Mouse (Mus musculus): Measurements from ENCODE around the gene Spock3. TPM values are rescaled to one million over a fixed set of nuclear protein-coding genes. Genes with fewer than 3 reads are reported as not detected.
A peak's percentile ranks its signal among the peaks of the same experiment; 100 is the strongest.
"Not testable (repeated sequence)": the region's sequence is repeated elsewhere in the genome, so short reads cannot be mapped to it uniquely, and the experiment has no call there.

The Spock3 gene
- under 1 TPM in 3 of 4 experiments, not detected in 1; 0.09 to 0.33 (median 0.13) TPM for total RNA-seq (2022)

DNA sequence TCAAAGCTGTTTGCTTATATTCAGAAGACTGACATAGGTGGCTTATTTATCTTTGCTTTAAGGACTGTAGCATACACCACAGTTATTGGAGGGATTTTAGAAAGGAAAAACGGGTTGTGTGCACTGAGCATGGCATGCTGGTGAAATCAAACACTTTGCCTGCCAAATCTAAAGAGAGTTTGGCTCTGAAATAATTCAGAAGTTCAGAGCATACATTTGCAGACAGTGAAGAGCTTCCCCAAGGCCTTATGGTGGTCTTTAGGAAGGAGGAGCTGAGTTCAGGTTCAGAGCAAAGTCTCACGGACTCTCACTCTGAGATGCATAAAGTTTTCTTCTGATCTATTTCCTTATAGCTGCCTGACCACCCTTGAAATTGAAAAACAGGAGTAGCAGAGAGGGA is at the start of gene Spock3:
Gene Spock3, plus strand, starts transcription at position 301 of the 400 bp plus-strand sequence.
- no peak for DNase-seq (ENCODE audit: low spot score)

DNA sequence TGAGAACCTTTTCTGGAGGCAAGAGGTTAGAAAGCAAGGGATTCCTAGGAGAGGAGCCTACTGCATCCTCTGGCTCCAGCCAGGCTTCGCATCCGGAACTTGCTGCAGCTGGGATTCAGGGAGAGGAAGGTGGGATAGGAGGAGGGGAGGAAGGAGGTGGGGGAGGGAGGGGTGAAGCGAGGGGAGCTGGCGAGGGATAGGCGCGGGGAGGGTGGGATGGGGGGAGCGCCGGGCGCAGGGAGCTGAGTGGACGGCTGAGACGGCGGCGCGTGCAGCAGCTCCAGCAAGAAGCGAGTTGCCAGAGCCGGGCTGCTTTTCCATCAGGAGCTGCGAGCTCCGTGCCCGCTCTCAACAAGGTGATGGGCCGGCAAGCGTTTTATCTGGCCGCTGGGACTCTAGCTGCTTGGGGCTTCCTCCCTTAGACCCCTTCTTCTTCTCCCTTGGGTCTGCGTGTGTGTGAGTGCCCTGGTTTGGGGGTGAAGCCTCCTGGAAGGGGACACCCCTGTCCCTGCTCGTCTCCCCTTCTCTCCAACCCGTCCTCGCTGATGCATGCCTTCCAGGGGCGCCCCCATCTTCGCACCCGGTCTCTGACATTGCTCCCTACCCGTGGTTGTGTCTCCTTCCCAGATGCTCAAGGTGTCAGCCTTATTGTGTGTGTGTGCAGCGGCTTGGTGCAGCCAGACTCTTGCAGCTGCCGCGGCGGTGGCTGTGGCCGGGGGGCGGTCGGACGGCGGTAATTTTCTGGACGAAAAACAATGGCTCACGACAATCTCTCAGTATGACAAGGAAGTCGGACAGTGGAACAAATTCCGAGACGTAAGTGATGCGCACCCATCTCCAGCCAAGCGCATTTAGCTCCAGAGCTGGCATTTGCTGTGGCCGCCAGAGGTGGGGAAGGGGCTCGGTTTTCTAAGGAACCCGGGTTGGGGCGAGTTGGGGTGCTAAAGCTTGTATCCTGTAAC is 645 bp downstream of the Spock3 start:
- DNase-seq (ENCODE audit: low spot score): no peak

- no peak for DNase-seq (ENCODE audit: low spot score)
These were observed 1.7 kb downstream of the Spock3 start for GRCm38 (mm10) chr8:62952481-62952880.

DNA sequence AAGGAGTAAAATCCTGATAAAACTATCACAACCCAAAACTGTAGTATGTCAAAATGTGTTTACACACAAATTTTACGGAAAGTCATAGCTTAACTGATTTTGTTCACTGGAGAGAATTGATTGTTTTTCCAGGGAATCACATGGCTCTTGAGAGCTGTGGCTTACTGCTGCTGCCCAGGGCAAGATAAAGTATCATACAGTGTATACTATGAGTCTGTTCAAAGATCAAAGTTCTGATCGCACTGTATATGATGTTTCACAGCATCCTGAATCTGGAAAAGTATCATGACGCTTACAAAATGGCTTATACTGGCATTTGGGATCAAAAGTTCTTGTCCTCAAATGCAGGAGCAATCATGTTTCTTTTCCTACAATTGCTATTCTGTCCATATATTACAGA is 11.8 kb downstream of the Spock3 start:
- no peak for DNase-seq (ENCODE audit: low spot score)

DNA sequence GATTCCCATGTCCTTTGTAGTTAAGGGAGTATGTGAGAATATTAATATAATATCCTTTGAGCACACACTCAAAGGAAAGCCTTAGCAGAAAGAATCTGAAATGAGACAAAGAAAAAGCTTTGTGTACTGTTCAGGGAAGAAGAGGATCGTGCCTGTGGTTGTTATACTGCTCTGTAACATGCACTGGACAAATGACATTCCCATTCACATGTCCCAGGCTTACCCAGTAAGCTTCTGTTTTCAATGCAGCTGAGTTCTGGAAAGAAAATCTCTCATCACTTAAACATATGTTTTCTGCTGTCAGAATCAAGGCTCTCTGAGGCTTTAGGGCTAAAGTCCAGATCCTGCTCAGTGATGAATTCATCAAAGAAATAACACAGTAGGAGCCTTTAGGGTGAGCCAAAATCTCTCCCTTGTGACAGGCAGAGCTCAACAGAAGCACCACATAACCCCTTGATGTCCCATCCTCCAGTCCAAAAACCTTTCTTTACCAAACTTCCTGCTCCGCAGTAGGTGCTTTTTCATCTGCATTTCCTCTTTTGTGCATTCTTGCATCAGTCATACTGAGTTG is 19.1 kb downstream of the Spock3 start:
- DNase-seq (ENCODE audit: low spot score): no peak

DNA sequence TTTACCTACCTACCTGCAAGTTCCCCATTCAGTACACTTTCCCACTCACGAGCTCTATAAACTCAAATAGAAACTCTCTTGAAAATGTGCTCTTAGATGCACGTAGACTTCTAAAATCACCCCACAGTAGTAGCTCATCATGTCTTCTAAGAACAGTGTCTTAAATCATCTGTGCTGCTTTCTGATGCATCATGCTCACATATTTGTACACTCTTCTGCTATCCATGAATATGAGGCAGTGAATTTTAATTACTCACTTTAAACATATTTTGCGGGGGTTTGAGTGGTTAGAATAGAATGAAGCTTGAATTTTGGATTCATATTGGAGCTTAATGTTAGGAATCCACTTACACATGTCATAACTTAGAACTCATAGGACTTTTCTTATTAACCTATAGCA is 138.2 kb downstream of the Spock3 start:
- DNase-seq (ENCODE audit: low spot score): no peak

DNA sequence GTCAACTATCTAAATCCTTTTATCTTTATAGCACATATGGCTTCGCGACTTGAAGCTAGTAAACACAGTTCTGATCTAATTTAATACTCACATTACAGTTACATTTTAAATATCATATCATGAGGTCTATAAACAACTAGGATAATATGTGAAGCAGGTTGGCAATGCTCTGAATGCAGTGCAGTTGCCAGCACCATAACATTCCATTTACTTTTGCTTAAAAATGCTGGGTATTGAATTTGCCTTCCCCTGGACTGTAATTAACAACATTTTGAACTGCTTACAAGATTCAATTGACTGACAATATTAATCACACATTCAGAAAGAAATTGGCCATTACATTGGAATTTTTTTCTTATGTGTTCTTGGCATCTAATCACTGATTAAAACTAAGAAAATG is 147.4 kb downstream of the Spock3 start:
- DNase-seq (ENCODE audit: low spot score): no peak

GRCm38 (mm10) chr8:63109761-63110160 is 159.0 kb downstream of the Spock3 start:
- no peak for DNase-seq (ENCODE audit: low spot score)

- no peak for DNase-seq (ENCODE audit: low spot score)
These were observed 162.1 kb downstream of the Spock3 start for GRCm38 (mm10) chr8:63112919-63113318.

DNA sequence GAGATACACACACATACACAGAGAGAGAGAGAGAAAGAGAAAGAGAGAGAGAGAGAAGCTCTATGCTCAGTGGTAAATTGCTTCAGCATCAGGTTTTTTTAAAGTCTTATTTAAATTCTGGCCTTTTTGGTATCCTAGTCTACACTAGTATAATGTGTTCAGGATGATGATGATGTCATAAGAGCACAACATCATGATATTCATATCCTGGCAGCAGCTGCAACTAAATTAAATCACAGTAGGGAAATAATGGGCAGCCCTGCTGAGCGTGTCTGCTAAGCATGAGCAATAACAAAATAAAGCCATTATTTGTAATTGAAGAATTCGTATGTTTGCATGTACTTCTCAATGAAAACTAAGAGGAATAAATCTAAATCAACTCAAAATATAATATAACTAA is 169.7 kb downstream of the Spock3 start:
- no peak for DNase-seq (ENCODE audit: low spot score)

DNA sequence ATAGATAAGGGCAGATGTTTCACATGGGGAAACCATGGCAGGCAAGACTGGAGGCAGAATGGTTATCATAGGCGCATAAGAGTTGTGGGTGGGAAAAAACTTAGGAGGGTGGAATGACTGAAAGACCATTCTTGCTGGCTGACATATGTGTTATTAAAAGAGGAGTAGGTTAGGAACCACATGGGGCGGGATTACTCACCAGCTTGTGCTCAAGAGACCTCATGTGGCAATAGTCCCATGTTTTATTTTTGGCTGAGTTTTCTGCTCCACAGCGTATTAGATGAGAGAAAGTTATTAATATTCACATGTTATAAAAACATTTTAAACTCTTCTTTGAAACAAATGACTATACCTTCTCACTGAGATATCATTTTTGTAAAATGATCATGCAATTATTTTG is 184.6 kb downstream of the Spock3 start:
- no peak for DNase-seq (ENCODE audit: low spot score)

DNA sequence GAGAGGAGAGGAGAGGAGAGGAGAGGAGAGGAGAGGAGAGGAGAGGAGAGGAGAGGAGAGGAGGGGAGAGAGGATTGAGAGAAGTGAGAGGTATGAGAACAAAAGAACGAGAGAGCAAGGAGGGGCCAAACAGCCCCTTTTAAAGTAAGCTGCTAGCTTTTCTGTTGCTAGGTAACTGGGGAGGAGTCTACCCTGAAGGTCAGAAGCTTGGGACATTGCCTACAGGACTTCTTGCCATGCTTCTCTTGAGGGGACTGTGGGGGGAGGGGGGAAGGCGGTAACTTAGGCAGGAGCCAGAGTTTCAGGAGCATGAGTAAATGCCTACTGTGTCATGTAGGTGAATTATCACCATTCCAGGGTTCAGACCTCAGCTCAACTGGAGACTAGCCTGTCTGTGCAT is 213.1 kb downstream of the Spock3 start:
- DNase-seq (ENCODE audit: low spot score): not testable (repeated sequence)

DNA sequence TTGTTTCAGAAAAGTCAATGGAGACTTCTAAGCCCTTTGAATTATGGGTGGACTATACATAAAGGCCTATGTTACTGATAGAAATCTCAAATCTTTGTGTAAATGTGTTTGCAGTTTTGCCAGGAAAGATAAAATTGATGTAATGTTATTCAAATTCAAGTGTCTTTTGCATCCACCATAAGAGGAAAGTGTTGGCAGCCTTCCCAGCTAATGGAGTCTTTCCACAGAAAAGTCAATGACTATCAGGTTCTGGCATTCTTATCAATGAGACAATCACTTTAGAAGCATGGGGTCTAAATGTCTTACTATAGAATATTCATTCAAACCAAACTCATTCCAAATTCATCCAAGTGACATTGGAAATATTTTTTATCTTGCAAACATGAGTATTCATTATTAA is 214.5 kb downstream of the Spock3 start:
- no peak for DNase-seq (ENCODE audit: low spot score)

- DNase-seq (ENCODE audit: low spot score): no peak
These were observed 219.1 kb downstream of the Spock3 start for GRCm38 (mm10) chr8:63169956-63170355.

DNA sequence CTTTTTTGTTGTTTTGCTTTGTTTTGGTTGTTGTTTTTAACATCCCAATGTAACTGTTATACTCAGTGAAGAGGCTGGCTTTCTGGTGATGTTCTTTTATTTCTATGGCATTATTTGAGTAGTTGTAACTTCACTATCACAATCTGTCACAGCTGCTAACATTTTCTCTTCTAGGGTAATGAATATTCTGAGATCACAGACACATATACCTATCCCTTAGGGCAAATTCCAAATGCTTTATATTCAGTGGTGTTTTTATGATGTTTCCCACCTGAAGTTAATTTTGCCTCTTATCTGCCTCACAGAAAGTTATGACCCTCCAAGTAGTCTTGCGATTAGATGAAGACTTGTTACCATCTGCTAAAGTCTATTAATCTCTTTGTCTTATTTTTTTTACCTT is 230.5 kb downstream of the Spock3 start:
- no peak for DNase-seq (ENCODE audit: low spot score)

DNA sequence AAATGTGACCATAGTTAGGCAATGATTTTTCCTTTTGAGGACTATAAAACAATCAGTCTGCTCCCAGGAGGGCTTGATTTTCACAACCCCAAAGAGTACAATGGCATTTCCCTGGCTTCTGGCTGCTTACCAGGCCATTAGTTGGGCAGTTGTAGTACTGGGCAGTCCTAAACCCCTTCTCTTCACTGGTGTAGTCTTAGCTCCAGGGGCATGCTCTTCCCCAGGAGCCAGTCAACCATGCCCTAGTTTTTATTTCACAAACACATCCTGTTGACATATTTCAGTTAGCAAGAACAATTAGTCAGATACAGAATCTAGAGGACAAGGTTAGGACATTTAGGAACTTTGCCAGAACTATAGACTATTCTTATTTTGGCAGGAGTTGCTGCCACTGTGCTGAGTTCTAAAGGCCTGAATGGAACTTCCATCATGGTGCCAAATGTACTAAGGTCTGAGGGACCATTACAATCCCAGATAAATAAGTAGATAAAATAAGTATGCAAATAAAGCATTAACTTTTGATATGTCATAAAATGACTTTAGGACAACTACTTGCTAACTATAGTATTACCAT is 308.1 kb downstream of the Spock3 start:
- peak; percentile 19 for DNase-seq (ENCODE audit: low spot score)

- DNase-seq (ENCODE audit: low spot score): peak; percentile 20
These were observed 311.7 kb downstream of the Spock3 start for GRCm38 (mm10) chr8:63262516-63262915.

- no peak for DNase-seq (ENCODE audit: low spot score)
These were observed 384.6 kb downstream of the Spock3 start for GRCm38 (mm10) chr8:63335366-63335765.

DNA sequence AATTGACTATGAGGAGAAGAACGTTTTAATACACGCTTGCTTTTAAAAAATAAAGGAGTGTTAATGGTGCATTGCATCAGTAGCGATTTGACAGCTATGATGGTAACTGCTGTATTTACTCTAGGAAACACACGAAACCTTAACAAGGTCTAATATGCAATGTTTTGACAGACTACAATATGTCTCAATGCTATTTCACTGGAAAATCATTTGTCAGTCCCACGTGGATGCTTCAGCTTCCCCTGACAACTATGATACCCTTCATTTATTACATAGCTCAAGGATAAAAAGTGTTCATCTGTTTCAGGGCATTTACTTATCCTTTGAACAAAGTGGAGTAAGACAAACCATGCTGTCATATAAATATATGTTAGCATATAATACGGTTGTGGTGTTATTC is 417.8 kb downstream of the Spock3 start:
- no peak for DNase-seq (ENCODE audit: low spot score)

GRCm38 (mm10) chr8:63397659-63398058 is 446.9 kb downstream of the Spock3 start:
- no peak for DNase-seq (ENCODE audit: low spot score)

Measured in heart, adult 8-10 months (tissue).